Mouse (Mus musculus) intestine, embryonic 15.5 days (tissue): ENCODE results near the gene Cox7a1. TPM values are rescaled to one million over a fixed set of nuclear protein-coding genes. Genes with fewer than 3 reads are reported as not detected.
"Not testable (repeated sequence)": the region's sequence is repeated elsewhere in the genome, so short reads cannot be mapped to it uniquely, and the experiment has no call there.

Experiments used
- ATAC-seq: fragments of 200-750 bp; cut with Nextera tagmentation; 2 replicates; pipeline ENCODE4 v1.8.0; 2017; ENCODE audit warnings: moderate TSS enrichment, moderate library complexity
- H3K27ac ChIP-seq: fragments of 300-500 bp; sonication (generic); 2 replicates; pipeline ENCODE4 v1.5.1; 2015; ENCODE audit warnings: mild to moderate bottlenecking, inconsistent platforms
- H3K27me3 ChIP-seq: fragments of 300-500 bp; sonication (generic); replicated peaks from 2 replicates; pipeline ENCODE4 v1.6.1; 2015; ENCODE audit warnings: inconsistent platforms
- H3K36me3 ChIP-seq: fragments of 300-500 bp; sonication (generic); 2 replicates; pipeline ENCODE4 v1.6.1; 2015; ENCODE audit warnings: inconsistent platforms
- H3K4me1 ChIP-seq: fragments of 300-500 bp; sonication (generic); replicated peaks from 2 replicates; pipeline ENCODE4 v1.6.1; 2015; ENCODE audit warnings: inconsistent platforms
- H3K4me2 ChIP-seq: fragments of 300-500 bp; sonication (generic); replicated peaks from 2 replicates; pipeline ENCODE4 v1.6.1; 2015; ENCODE audit warnings: mild to moderate bottlenecking, inconsistent platforms
- H3K4me3 ChIP-seq: fragments of 300-500 bp; sonication (generic); replicated peaks from 2 replicates; pipeline ENCODE4 v1.5.1; 2015; ENCODE audit warnings: inconsistent platforms
- H3K9ac ChIP-seq: fragments of 300-500 bp; sonication (generic); 2 replicates; pipeline ENCODE4 v1.6.1; 2015; ENCODE audit warnings: inconsistent platforms
- H3K9me3 ChIP-seq: fragments of 300-500 bp; sonication (generic); 2 replicates; pipeline ENCODE4 v1.6.1; 2016; ENCODE audit warnings: inconsistent platforms
- WGBS: fragments of 180-500 bp; shearing (Covaris S2); methylation state at CpG from one replicate; pipeline ENCODE4 v1.1.7; 2015; 5-methylcytosine and 5-hydroxymethylcytosine counted together
- polyA plus RNA-seq: library from polyadenylated mRNA; unstranded; fragments of >200 nt; fragmentation: Nextera tagmentation; extraction: Ambion mirVana; gene quantifications from 2 replicates; pipeline ENCODE4 v1.2.1, GENCODE M21; 2015

Cox7a1 gene
- polyA plus RNA-seq, 1 experiment from 2014 or later = 30.7 TPM

DNA sequence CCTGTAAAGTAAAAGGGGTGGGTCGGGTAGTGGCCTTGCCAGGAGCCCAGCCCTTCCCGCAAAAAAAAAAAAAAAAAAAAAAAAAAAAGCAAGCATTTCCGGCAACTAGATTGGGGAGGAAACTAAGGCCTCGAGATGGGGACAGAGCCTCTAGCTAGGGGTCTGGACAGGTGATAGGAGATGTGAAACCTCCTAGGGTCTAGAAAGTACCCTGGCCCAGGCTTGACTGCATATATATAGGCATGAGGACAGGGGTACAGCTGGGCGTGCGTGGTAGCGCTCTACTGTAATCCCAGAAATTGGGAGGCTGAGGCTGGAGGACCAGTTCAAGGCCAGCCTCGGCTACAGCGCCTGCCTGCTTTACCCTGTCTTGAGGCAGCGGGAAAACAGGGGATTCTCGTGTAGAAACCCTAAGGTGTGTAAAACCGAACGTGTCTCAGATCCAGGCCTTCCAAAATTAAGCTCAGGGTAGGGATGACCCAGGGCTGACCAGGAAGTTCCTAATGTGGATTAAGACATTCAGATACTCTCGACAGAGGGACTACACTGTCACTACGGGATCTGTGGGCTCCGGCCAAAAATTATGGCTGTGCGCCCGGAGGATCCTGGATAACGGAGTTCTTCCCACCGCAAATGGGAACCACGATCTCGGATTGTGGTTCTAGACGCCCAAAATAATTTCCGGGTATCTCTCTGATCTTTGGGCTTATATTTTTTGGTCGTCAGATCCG, 10.3 kb downstream of the Cox7a1 start:
- WGBS = under 1% methylated on average over 26 of the region's 26 CpGs

DNA sequence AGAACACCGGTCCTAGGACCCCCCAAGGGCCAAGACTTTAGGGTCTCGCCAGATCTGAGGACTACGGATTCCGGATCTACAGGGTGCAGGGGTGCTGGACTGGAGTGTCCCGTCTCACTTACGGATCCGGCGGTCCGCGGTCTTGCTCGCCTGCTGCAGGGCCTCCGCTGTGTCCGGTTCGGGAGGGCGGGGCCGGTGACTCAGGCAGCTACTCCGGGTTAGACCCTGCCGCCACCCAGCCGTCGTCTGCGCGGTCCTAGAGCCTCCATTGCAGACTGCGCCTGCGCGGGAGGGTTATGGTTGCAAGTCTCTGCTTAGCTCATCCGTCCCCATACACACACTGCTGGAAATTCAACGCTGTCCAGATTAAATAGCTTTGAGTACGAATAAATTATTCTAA, 10.9 kb downstream of the Cox7a1 start:
- ATAC-seq = peak; percentile 89
- no peaks in the 10 kb centered on the region for H3K9me3 ChIP-seq
- no peaks in the 10 kb centered on the region for H3K27me3 ChIP-seq
- H3K27ac ChIP-seq = peak overlapping the region; percentile 84
- under 1% methylated on average over 28 of the region's 28 CpGs for WGBS
- peaks cover 22% of the 10 kb centered on the region for H3K36me3 ChIP-seq
- H3K9ac ChIP-seq = peak overlapping the region; percentile 75
- peak overlapping the region; percentile 72 for H3K4me2 ChIP-seq
- peaks cover 24% of the 10 kb centered on the region for H3K4me1 ChIP-seq
- peak overlapping the region; percentile 70 for H3K4me3 ChIP-seq

More for the DNA sequence above, 10.3 kb downstream of the Cox7a1 start:
- no peaks in the 10 kb centered on the region for H3K9me3 ChIP-seq
- peaks cover 24% of the 10 kb centered on the region for H3K4me1 ChIP-seq
- H3K4me3 ChIP-seq = peak overlapping the region; percentile 70
- H3K4me2 ChIP-seq = peak overlapping the region; percentile 72
- H3K27ac ChIP-seq = peak overlapping the region; percentile 84
- H3K27me3 ChIP-seq = no peaks in the 10 kb centered on the region
- peak; percentile 44 for ATAC-seq
- peaks cover 22% of the 10 kb centered on the region for H3K36me3 ChIP-seq
- peak overlapping the region; percentile 75 for H3K9ac ChIP-seq

DNA sequence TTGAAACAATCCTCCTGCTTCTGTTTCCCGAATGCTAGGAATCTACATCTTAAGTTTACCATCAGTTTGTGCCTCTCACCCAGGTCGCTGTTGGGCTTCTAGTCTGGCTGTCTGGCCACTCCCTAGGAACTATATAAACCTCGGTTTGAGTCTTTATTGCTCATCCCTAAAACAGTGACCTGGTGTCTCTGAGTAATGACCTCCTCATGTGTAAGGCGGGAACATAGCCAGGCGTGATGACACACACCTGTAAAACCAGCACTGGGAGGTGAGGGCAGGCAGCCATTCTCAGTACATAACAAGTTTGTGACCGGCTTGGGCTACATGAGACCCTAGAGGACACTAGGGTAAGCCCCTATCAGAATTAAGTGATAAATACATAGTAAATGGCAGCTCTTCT, 11.5 kb downstream of the Cox7a1 start:
- Histone ChIP-seq H3K27ac (no peak overlapping the region), H3K36me3 (peaks cover 19% of the 10 kb centered on the region), H3K4me3 (0 out of 2 replicates have a peak overlapping the region, but pooled peaks have one; percentile 70), H3K4me1 (peaks cover 24% of the 10 kb centered on the region), H3K4me2 (peak overlapping the region; percentile 72), H3K9ac (no peak overlapping the region), H3K27me3 (no peaks in the 10 kb centered on the region), H3K9me3 (no peaks in the 10 kb centered on the region)
- 57% methylated on average over 6 of the region's 6 CpGs for WGBS
- no peak for ATAC-seq

DNA sequence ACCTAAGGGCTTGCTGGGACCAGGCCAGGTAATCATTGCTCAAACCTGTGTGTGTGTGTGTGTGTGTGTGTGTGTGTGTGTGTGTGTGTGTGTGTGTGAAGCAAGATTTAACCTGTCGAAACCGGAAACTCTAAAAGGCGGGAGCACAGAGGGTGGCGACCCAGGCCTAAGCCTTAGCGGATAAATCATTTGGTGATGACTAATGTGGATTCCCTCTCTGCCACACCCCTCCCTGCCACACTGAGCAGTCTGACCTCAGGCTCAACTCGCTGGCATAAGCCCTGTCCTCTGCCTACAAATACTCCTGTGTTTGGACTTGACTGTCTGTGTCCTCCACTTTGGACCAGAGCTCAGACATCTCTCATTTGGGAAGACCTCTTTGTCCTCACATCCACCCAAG, 12.2 kb downstream of the Cox7a1 start:
- WGBS = 56% methylated on average over 6 of the region's 6 CpGs
- ATAC-seq = no peak; the same call in 1 of the 2 replicates
- H3K9ac ChIP-seq = 0 out of 2 replicates have a peak overlapping the region, but pooled peaks have one; percentile 5
- H3K27ac ChIP-seq = no peak overlapping the region
- H3K4me1 ChIP-seq = peaks cover 24% of the 10 kb centered on the region
- H3K27me3 ChIP-seq = no peaks in the 10 kb centered on the region
- no peak overlapping the region for H3K4me2 ChIP-seq
- H3K9me3 ChIP-seq = no peaks in the 10 kb centered on the region
- H3K36me3 ChIP-seq = peaks cover 12% of the 10 kb centered on the region; the same call in 1 of the 2 replicates
- no peak overlapping the region for H3K4me3 ChIP-seq

DNA sequence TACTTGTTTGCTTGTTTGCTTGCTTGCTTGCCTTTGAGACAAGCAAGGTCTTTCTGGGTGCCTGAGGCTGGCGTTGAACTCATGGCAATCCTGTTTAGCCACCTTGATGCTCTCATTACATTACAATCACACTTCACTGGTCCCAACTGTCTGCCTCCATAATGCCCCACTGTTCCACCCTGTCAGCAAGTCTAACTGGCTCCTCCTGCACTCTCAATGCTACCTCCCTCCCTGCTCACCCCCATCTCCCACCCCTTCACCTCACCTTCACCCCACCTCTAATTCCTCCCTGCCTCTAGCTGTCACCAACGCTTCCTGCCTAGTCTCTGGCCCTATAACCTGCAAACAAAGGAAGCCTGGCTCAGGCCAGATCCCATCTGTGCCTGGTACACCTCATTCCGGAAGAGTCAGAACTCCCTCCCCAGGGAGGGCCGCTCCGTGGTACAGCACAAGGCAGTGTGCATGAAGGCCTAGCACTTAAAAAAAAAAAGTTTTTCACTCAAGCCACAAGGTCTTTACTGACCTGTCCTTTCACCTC, 13.7 kb downstream of the Cox7a1 start:
- Histone ChIP-seq H3K27ac (no peak overlapping the region), H3K4me1 (peaks cover 22% of the 10 kb centered on the region), H3K36me3 (no peaks in the 10 kb centered on the region), H3K4me2 (no peak overlapping the region), H3K9ac (no peak overlapping the region), H3K9me3 (no peaks in the 10 kb centered on the region), H3K27me3 (no peaks in the 10 kb centered on the region), H3K4me3 (no peak overlapping the region)
- ATAC-seq = no peak
- WGBS = 51% methylated on average over 5 of the region's 5 CpGs

DNA sequence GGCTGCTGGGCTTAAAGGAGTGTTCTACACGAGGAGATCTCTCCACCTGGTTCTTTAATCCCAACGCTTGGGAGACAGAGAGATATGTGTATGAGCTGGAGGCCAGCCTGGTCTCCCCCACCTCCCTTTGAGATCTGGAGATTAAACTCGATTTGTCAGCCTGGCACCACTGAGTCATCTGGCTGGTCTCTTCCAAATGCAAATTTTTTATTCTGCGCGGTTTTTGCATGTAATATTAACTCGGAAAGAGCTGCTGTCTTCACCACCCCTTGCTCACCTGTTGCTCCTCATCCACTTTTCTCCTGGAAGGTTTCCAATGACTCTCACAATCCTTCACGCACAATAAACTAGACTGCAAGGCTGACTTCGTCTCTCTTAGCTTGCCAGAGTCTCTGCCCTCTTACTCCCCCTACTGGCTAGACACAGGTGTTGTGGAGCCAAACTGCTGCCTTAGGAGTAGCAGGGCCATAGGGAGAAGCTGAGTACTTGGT, 14.6 kb downstream of the Cox7a1 start, which contains the start of gene Capns1:
Gene Capns1, minus strand, starts transcription at position 331 of the 491 bp plus-strand sequence.
- H3K27me3 ChIP-seq = no peaks in the 10 kb centered on the region
- 0 out of 2 replicates have a peak within 1 kb of the TSS, but pooled peaks have one; percentile 10 for H3K9ac ChIP-seq
- no peaks in the 10 kb centered on the region for H3K9me3 ChIP-seq
- peak within 1 kb of the TSS; percentile 28; the same call in 1 of the 2 replicates for H3K4me2 ChIP-seq
- no peaks in the 10 kb centered on the region for H3K36me3 ChIP-seq
- 0 out of 2 replicates have a peak, but pooled peaks have one; percentile 34 for ATAC-seq
- H3K4me3 ChIP-seq = no peak within 1 kb of the TSS
- peaks cover 13% of the 10 kb centered on the region for H3K4me1 ChIP-seq
- H3K27ac ChIP-seq = no peak within 1 kb of the TSS
- 10% methylated on average over 8 of the region's 8 CpGs for WGBS

DNA sequence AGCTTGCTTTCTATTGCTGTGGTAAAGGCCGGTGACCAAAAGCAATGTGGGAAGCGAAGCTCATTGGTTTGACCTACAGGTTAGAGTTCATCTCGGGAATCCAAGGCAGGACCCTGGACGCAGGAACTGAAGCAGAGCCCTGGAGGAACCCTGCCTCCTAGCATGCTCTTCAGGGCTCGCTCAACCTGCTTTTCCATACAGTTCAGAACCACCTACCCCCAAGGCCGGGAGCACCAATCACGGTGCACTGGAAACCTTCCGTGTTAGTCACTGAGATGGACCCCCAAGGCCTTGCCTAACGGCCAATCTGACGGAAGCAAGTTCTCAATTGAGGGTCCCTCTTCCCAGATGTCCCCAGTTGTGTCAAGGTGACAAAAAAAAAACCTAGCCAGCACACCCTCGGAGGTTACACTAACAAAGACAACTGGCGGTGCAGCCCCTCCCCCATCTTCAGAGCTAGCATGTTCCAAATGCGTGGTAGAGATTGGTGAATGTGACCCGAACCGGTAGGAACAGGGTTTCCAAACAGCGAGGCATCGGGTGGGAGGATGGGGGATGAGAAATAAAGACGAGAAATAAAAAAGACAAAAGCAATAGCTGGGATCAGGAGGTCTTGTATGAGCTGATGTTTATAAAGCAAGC, 15.7 kb downstream of the Cox7a1 start:
- H3K36me3 ChIP-seq = no peaks in the 10 kb centered on the region
- no peak for ATAC-seq
- no peak overlapping the region for H3K4me3 ChIP-seq
- H3K9me3 ChIP-seq = no peaks in the 10 kb centered on the region
- peaks cover 12% of the 10 kb centered on the region for H3K4me1 ChIP-seq
- no peak overlapping the region for H3K9ac ChIP-seq
- no peaks in the 10 kb centered on the region for H3K27me3 ChIP-seq
- WGBS = 80% methylated on average over 18 of the region's 18 CpGs
- no peak overlapping the region for H3K27ac ChIP-seq
- no peak overlapping the region for H3K4me2 ChIP-seq

DNA sequence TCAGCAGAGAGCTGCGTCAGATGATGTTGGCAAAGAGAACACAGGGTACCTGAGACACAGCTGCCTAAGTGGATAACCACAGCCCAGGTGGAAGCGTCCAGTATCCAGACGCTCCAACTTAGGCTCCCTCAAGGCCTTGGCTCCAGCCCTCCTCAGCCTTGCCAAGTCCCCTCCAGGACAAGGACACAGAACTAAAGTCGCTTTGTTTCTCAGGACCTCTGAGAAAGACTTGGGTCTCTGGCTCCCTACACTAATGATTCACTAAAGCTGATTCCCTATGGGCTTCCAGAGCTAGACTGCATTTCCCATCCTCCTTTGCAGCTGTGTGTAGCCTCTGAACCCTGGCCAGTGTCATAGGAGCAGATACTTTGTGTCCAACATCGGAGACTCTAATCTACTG, 16.3 kb downstream of the Cox7a1 start:
- H3K4me1 ChIP-seq = peaks cover 10% of the 10 kb centered on the region
- 78% methylated on average over 5 of the region's 5 CpGs for WGBS

DNA sequence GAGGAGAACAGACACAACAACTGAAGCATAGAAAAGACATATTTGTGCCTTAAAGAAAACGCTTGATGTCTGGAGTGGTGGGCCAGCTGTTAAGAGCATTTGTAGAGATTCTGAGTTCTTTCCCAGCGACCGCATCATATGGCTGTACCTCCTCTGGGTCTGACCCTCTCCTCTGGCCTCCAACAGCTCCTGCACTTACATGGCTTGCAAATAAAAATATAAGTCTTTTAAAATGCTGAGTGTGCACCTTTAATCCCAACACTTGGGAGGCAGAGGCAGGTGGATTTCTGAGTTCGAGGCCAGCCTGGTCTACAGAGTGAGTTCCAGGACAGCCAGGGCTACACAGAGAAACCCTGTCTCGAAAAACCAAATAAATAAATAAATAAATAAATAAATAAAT, 16.7 kb downstream of the Cox7a1 start:
- H3K4me3 ChIP-seq, H3K4me1 ChIP-seq, H3K9me3 ChIP-seq, H3K27ac ChIP-seq, H3K27me3 ChIP-seq, H3K4me2 ChIP-seq, H3K36me3 ChIP-seq, ATAC-seq, H3K9ac ChIP-seq: not testable (repeated sequence)
- WGBS = 87% methylated on average over 5 of the region's 5 CpGs

More for the DNA sequence above, 16.3 kb downstream of the Cox7a1 start:
- no peak overlapping the region for H3K9ac ChIP-seq
- no peak overlapping the region for H3K4me2 ChIP-seq
- H3K9me3 ChIP-seq = no peaks in the 10 kb centered on the region
- H3K27ac ChIP-seq = no peak overlapping the region
- H3K36me3 ChIP-seq = no peaks in the 10 kb centered on the region
- H3K4me3 ChIP-seq = no peak overlapping the region
- H3K27me3 ChIP-seq = no peaks in the 10 kb centered on the region
- no peak for ATAC-seq

DNA sequence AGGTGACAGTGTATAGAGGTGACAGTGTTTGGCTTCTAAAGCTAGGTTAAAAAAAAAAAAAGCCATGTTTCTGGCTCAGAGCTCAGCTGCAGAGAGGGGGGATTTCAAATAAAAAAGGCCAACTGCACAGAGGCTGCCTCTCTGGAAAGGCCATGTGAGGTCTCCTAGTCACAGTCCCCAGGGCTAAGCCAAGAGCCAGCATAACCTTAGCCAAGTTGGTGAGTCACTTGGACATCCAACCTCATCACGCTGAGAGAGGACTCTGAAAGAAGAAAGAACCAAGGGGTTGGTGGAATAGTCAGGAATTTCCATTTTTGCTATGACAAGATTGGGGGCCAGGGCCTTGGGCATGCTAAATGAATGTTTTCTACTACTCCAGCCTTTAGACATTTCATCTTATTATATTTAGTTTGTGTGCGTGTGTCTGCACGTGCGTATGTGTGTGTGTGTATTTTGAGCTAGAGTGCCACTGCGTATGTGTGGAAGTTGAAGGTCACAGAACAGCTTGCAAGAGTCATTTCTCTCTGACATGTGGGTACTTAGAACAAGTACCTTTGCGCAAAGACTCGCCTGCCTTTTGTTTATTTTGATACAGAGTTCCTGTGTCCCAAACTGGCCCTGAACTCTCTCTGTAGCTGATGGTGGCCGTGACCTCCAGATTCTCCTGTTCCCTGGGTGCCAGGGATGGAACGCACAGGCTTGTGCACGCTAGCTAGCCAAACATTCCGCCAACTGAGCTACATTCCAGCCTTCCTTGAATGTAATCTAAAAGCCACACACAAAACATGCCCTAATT, 19.1 kb downstream of the Cox7a1 start:
- Histone ChIP-seq H3K4me1 (peaks cover 4% of the 10 kb centered on the region), H3K4me2 (no peak overlapping the region), H3K4me3 (no peak overlapping the region), H3K9me3 (no peaks in the 10 kb centered on the region), H3K27me3 (no peaks in the 10 kb centered on the region), H3K9ac (no peak overlapping the region), H3K36me3 (no peaks in the 10 kb centered on the region), H3K27ac (no peak overlapping the region)
- no peak for ATAC-seq
- 67% methylated on average over 11 of the region's 11 CpGs for WGBS

DNA sequence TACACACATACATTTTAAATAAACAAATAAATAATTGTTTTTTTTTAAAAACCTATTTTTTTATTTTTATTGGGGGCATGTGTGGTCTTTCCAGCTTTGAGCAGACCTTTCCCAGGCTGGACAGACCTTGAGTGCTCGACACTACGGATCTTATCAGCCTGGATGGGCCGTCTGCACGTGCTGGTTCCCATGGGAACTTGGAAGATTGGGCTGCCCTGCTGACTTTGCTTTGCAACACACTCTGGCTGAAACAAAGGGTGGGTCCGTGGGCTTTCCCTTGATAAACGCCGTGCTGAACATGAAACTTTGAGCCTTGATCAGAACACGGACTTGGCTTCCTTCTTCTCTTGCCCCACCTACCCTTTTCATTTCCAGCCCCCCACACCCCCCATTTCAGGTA, 20.4 kb downstream of the Cox7a1 start:
- Histone ChIP-seq H3K4me3 (0 out of 2 replicates have a peak overlapping the region, but pooled peaks have one; percentile 9), H3K4me2 (peak overlapping the region; percentile 48), H3K9ac (no peak overlapping the region), H3K27ac (no peak overlapping the region), H3K4me1 (no peaks in the 10 kb centered on the region), H3K27me3 (no peaks in the 10 kb centered on the region), H3K36me3 (no peaks in the 10 kb centered on the region), H3K9me3 (no peaks in the 10 kb centered on the region)
- peak; percentile 87 for ATAC-seq
- WGBS = 30% methylated on average over 8 of the region's 8 CpGs

DNA sequence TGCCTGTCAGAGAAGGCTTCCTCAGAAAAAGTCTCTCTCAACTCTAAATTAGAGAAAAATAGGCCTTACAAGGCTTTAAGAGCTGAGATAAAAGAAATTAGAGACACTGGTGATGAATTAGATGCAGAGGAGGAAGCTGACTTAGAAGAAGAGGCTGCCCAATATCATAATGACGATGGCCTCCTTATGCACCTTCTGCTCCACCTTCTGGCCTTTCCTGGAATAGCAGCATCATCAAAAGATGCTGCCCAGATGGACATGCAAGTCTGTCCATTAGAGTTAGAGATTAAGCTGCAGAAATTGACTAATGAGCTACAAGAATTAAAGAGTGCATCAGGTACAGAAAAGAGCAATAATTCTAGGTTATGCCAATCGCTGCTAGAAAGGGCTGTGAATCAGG, 21.4 kb downstream of the Cox7a1 start:
- H3K9ac ChIP-seq = no peak overlapping the region
- H3K27ac ChIP-seq = no peak overlapping the region
- no peaks in the 10 kb centered on the region for H3K36me3 ChIP-seq
- H3K4me2 ChIP-seq = no peak overlapping the region
- ATAC-seq = no peak
- WGBS = 3% methylated on average over 2 of the region's 2 CpGs
- H3K27me3 ChIP-seq = no peaks in the 10 kb centered on the region
- no peaks in the 10 kb centered on the region for H3K4me1 ChIP-seq
- H3K9me3 ChIP-seq = no peaks in the 10 kb centered on the region
- H3K4me3 ChIP-seq = no peak overlapping the region
